Mouse (Mus musculus): ENCODE results near the gene Vipr2. TPM values are rescaled to one million over a fixed set of nuclear protein-coding genes. Genes with fewer than 3 reads are reported as not detected.

The Vipr2 gene
- polyA plus RNA-seq, 1 experiment: not detected

DNA sequence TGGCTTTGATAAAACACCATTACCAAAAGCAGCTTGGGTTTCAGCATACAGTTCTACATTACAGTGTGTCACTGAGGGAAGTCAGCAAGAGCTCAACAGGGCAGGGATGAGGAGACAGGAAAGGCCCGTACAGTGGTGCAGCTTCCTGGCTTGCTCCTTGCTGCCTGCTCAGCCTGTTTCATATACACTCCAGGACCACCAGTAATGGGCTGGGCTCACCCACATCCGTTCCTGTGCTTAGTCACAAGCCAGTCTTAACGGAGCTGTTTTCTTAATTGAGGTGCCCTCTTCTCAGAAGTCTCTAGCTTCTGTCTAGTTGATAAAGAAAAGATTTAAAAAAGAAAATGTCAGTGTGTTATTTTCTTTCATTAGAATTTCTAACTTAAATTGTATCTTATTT, 21.4 kb upstream of the Vipr2 start:
- no peak overlapping the region for H3K4me3 ChIP-seq (ENCODE audit: insufficient read depth, low read length)
- H3K4me1 ChIP-seq (ENCODE audit: control insufficient read depth, insufficient read depth, low read length): peaks cover 21% of the 10 kb centered on the region
- no peak overlapping the region for H3K27ac ChIP-seq (ENCODE audit: insufficient read depth, low read depth, low read length)
- TF ChIP-seq POLR2A (IDR thresholded peaks at IDR 0.05; ENCODE audit: borderline replicate concordance, low read depth, low read length) (no peak), CTCF (IDR thresholded peaks at IDR 0.05; ENCODE audit: low read depth, low read length) (no peak)

DNA sequence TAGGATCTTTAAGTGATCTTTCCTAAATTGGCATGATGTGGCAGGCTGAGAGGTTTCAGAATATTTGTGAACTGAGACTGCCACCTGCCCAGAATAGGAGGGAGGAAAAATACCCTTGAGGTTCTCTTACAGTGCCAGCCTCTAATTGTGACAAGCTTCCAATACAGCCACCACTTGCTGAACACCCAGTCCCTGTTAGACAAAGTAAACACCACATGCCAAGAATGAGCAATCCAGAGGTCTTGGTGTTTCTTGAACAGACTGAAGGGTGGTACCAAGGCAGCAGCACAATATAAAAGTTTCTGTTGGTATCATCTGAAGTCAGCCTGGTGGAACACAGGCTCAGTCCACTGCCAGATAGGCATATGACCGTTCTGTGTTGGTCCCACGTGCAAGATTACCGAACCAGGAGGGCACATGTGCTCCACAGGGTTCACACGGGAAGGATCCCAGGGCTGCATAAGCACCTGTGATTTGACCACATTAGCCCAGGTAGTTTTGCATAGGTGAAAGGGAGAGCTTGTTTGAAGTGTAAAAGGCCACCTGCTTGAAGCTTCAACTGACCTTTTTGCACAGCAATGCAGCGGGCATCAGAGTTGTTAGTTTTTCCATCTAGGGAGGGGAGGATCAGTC, 15.8 kb upstream of the Vipr2 start:
- no peaks in the 10 kb centered on the region for H3K4me1 ChIP-seq (ENCODE audit: control insufficient read depth, insufficient read depth, low read length)
- no peak overlapping the region for H3K4me3 ChIP-seq (ENCODE audit: insufficient read depth, low read length)
- TF ChIP-seq CTCF (IDR thresholded peaks at IDR 0.05; ENCODE audit: low read depth, low read length): no peak
- TF ChIP-seq POLR2A (IDR thresholded peaks at IDR 0.05; ENCODE audit: borderline replicate concordance, low read depth, low read length): no peak
- H3K27ac ChIP-seq (ENCODE audit: insufficient read depth, low read depth, low read length): no peak overlapping the region

DNA sequence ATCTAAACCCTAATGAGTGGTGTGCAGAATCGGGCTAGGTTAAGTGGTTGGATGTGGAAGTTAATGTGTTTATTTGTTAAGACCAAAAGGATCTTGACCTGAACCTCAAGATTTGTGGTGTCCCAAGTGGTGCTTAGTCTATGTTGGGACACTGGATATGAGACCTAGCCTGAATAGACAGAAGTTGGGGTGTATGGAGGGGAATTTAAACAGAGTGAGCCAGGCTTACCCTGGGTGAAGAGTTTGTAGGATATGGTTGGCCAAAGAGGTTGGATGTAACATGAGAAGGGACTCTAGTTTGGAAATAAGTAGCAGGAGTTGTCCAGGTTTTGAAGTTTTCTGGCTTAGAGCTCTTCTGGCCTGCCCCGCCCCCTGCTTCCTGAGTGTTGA, 15.3 kb upstream of the Vipr2 start:
- Histone ChIP-seq H3K4me3 (ENCODE audit: insufficient read depth, low read length) (no peak overlapping the region), H3K4me1 (ENCODE audit: control insufficient read depth, insufficient read depth, low read length) (no peaks in the 10 kb centered on the region), H3K27ac (ENCODE audit: insufficient read depth, low read depth, low read length) (no peak overlapping the region)
- TF ChIP-seq POLR2A (IDR thresholded peaks at IDR 0.05; ENCODE audit: borderline replicate concordance, low read depth, low read length): no peak
- no peak for TF ChIP-seq CTCF (IDR thresholded peaks at IDR 0.05; ENCODE audit: low read depth, low read length)

DNA sequence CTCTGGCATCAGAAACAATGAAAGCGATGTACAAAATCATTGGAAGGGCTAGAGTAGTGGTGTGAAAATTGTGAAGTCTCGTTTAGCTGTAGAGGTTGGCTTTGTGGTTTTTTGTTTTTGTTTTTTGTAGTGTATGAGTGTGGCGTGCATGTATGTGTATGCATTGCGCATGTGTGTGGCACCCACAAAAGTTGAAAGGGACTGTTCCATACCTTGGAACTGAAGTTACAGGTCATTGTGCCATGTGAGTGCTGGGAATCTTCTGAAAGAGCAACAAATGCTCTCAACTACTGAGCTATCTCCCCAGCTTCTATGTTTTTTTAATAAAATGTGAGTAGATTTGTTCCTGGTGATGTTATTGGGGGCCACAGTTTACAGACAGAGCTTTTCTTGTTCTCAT, 14.5 kb upstream of the Vipr2 start:
- H3K4me3 ChIP-seq (ENCODE audit: insufficient read depth, low read length): no peak overlapping the region
- TF ChIP-seq POLR2A (IDR thresholded peaks at IDR 0.05; ENCODE audit: borderline replicate concordance, low read depth, low read length): no peak
- TF ChIP-seq CTCF (IDR thresholded peaks at IDR 0.05; ENCODE audit: low read depth, low read length): no peak
- H3K4me1 ChIP-seq (ENCODE audit: control insufficient read depth, insufficient read depth, low read length): no peaks in the 10 kb centered on the region
- H3K27ac ChIP-seq (ENCODE audit: insufficient read depth, low read depth, low read length): no peak overlapping the region

DNA sequence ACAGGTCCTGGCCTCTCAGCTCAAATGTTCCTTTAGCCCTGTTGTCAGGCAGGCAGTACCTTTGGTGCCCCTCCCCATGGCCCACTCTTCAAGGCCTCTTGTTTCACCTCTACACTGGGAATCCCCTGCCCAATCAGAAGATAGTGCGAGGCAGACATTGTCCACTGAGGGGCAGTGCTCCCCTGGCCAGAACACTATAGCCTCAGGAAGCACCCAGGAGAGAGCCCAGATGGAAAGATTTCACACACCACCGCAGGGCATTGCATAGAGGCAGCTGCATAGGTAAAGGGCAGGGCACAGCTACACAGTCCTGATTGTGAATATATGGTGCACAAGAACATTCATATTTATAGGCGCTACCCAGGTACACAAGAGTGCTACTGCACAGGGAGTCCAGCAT, 6.5 kb upstream of the Vipr2 start:
- H3K4me3 ChIP-seq (ENCODE audit: insufficient read depth, low read length): no peak overlapping the region
- H3K27ac ChIP-seq (ENCODE audit: insufficient read depth, low read depth, low read length): no peak overlapping the region
- TF ChIP-seq CTCF (IDR thresholded peaks at IDR 0.05; ENCODE audit: low read depth, low read length): peak; percentile 23; the same call in 1 of the 2 replicates
- no peak for TF ChIP-seq POLR2A (IDR thresholded peaks at IDR 0.05; ENCODE audit: borderline replicate concordance, low read depth, low read length)
- H3K4me1 ChIP-seq (ENCODE audit: control insufficient read depth, insufficient read depth, low read length): no peaks in the 10 kb centered on the region

DNA sequence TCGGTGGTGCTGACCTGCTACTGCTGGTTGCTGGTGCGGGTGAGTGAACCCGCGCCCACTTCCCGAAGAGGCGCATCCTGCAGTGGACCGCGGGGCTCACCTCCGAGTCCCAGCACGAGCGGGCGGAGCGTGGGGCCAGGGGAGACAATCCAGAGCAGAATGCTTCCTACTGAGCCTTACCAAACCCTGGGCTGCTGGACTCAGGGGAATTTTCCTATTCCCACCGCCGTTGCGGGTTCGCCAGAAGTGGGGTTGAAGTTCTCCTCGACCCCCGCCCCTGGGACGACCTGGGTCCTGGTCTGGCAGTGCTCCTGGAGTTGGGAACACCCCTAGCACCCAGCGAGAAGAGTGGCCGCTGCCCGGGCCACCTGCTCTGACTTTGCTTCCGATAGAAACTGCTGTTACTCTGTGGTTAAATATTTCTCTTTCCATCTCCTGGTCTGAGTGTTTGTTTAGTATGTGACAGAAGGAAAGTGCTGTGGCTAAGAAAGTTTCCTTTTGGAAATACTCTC, 385 bp downstream of the Vipr2 start:
- no peak overlapping the region for H3K27ac ChIP-seq (ENCODE audit: insufficient read depth, low read depth, low read length)
- H3K4me1 ChIP-seq (ENCODE audit: control insufficient read depth, insufficient read depth, low read length): no peaks in the 10 kb centered on the region
- TF ChIP-seq CTCF (IDR thresholded peaks at IDR 0.05; ENCODE audit: low read depth, low read length) (no peak), POLR2A (IDR thresholded peaks at IDR 0.05; ENCODE audit: borderline replicate concordance, low read depth, low read length) (no peak)
- peak overlapping the region; percentile 64 for H3K4me3 ChIP-seq (ENCODE audit: insufficient read depth, low read length)

DNA sequence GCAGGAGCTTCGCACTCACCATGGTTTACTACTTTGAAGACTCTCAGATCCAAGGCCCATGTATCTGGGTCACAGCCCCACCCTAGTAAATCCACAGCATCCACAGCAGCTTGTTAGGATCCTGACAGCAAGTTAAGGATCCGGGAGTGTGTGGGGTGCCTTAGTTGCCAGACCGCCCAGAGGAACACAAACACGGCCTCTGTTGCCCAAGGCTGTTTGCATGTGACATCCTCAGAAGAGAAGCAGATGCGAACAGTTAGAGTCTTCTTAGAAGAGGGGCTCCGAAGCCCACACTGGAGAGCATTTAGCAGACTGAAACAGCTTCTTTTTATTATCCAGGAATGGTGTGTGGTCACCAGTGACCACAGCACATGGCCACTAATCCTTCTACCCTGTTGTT, 5.6 kb downstream of the Vipr2 start:
- no peak for TF ChIP-seq POLR2A (IDR thresholded peaks at IDR 0.05; ENCODE audit: borderline replicate concordance, low read depth, low read length)
- no peak for TF ChIP-seq CTCF (IDR thresholded peaks at IDR 0.05; ENCODE audit: low read depth, low read length)
- Histone ChIP-seq H3K4me1 (ENCODE audit: control insufficient read depth, insufficient read depth, low read length) (no peaks in the 10 kb centered on the region), H3K4me3 (ENCODE audit: insufficient read depth, low read length) (no peak overlapping the region), H3K27ac (ENCODE audit: insufficient read depth, low read depth, low read length) (no peak overlapping the region)

DNA sequence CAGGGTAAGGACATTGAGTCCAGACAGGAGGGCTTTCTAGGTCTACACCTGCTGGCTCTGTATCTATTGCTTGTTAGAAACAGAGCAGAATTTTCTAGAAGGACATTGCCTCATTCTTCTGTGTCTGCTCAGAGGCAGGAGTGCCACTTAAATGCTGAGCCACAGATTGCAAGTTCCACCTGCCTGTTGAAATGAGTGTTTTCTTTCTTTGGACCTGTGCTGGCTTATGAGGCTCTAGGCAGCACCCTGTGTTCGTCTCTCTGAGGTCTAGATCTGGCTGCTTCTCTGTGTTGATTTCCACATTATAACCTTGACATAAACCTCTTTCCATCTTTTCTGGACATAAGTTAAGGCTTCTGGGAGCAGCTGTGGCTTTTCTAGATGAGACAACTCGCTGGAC, 6.8 kb downstream of the Vipr2 start:
- no peak overlapping the region for H3K4me3 ChIP-seq (ENCODE audit: insufficient read depth, low read length)
- H3K4me1 ChIP-seq (ENCODE audit: control insufficient read depth, insufficient read depth, low read length): no peaks in the 10 kb centered on the region

DNA sequence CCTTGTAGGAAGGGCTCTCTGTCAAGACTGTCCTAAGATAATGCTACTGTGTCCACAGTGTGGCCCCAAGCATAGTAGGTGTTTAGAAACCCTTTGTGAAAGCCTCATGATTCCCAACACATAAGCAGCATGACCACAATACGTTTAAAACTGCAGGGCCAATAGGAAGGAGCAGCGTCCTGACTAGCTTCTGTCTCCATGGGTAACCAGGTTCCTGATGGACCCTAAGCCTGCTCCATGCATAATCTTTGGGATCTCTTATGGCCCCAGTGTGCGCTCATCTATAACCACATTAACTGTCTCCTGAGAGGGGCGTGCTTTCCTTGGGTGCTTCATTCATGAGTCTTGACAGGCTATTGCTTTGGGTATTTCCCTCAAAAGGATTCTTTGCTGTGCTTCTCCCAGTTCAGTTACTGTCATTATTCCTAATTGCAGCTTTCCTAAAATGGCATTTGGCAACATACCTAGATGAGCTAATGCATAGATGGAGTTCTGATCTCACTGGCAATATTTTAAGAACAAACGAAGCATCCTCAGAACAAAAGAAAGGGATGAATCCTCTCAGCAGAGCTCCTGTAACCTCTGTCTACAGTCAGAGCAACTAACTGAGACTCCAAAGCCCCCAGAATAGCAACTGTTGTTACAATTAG, 9.6 kb downstream of the Vipr2 start:
- no peak overlapping the region for H3K27ac ChIP-seq (ENCODE audit: insufficient read depth, low read depth, low read length)
- TF ChIP-seq CTCF (IDR thresholded peaks at IDR 0.05; ENCODE audit: low read depth, low read length): no peak
- TF ChIP-seq POLR2A (IDR thresholded peaks at IDR 0.05; ENCODE audit: borderline replicate concordance, low read depth, low read length): no peak

More for the DNA sequence above, 6.8 kb downstream of the Vipr2 start:
- no peak for TF ChIP-seq CTCF (IDR thresholded peaks at IDR 0.05; ENCODE audit: low read depth, low read length)
- no peak overlapping the region for H3K27ac ChIP-seq (ENCODE audit: insufficient read depth, low read depth, low read length)

DNA sequence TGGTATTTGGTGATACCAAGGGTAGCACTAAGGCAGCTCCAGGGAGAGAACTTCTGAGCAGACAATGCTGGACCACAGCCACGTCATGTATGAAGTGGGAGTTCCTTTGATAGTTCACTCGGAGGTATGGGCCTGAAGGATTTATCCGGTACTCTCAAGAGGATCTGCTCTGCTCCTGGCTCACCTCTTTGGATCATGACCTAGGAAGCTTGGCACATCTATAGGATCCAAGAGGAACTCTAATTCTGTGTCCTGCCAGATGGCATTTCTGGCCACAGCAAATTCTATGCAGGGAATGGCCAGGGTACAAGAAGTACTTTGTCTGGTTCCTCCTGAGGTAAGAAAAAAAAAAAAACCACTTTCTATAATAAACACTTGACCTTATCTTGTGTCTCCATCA, 12.3 kb downstream of the Vipr2 start:
- no peak overlapping the region for H3K4me3 ChIP-seq (ENCODE audit: insufficient read depth, low read length)
- peaks cover 6% of the 10 kb centered on the region for H3K4me1 ChIP-seq (ENCODE audit: control insufficient read depth, insufficient read depth, low read length)
- TF ChIP-seq CTCF (IDR thresholded peaks at IDR 0.05; ENCODE audit: low read depth, low read length) (no peak), POLR2A (IDR thresholded peaks at IDR 0.05; ENCODE audit: borderline replicate concordance, low read depth, low read length) (no peak)
- H3K27ac ChIP-seq (ENCODE audit: insufficient read depth, low read depth, low read length): no peak overlapping the region

More for the DNA sequence above, 9.6 kb downstream of the Vipr2 start:
- H3K4me3 ChIP-seq (ENCODE audit: insufficient read depth, low read length): no peak overlapping the region
- H3K4me1 ChIP-seq (ENCODE audit: control insufficient read depth, insufficient read depth, low read length): peaks cover 6% of the 10 kb centered on the region
